In genomic region chr8:114411421-114411820, GRCm38 (mm10) we compare ENCODE assay signal across 23 mouse cellular contexts. TPM values are rescaled to one million over a fixed set of nuclear protein-coding genes. Genes with fewer than 3 reads are reported as not detected.
"Had no signal": no experiment of that assay in that cellular context is flagged by ENCODE, and none has a peak within 500 bp of the region (broad histone marks: within the 10 kb centered on the region; RNA-seq: fewer than 3 reads in every experiment).

No protein-coding gene starts in this region.

- DNase-seq: gastrocnemius, postnatal 14 days; gastrocnemius, postnatal 36 days; heart, adult 2 months; heart, postnatal 4 days; kidney, adult 18-20 months; kidney, adult 8-10 months; kidney, postnatal 10 days; kidney, postnatal 25 days; kidney, postnatal 4 days; liver; liver, embryonic 13.5 days had no signal

- ATAC-seq: hindbrain, embryonic 16.5 days; inflammation-experienced regulatory T-cells, adult 6 months; intestine, embryonic 15.5 days; intestine, postnatal 0 days had no signal

RNA-seq across cellular contexts. Expression of gene Clec3a, which starts 6.5 kb away (rescaled TPM):
- total RNA-seq: gastrocnemius, adult 18-20 months; gastrocnemius, adult 8-10 months; gastrocnemius, postnatal 36 days; layer of hippocampus, adult 2 months; layer of hippocampus, postnatal 10 days; layer of hippocampus, postnatal 25 days; left cerebral cortex, adult 2 months; left cerebral cortex, postnatal 14 days; left cerebral cortex, postnatal 36 days had no signal
